Mouse (Mus musculus) WW6 (cell line): ENCODE measurements around the gene Osbpl10.

Experiments
- DNase-seq: peaks from one replicate; pipeline ENCODE4 v3.0.0-alpha.2; 2013; ENCODE audit warnings: low read depth, low spot score

Gene Osbpl10

GRCm38 (mm10) chr9:115163031-115163430, 184.7 kb downstream of the Osbpl10 start:
- peak; percentile 54 for DNase-seq

GRCm38 (mm10) chr9:115163693-115164092, 185.3 kb downstream of the Osbpl10 start:
- no peak for DNase-seq

- no peak for DNase-seq
These were observed 186.0 kb downstream of the Osbpl10 start for GRCm38 (mm10) chr9:115164351-115164750.

GRCm38 (mm10) chr9:115165996-115166395, 187.6 kb downstream of the Osbpl10 start:
- no peak for DNase-seq

- peak; percentile 52 for DNase-seq
These were observed 191.2 kb downstream of the Osbpl10 start for GRCm38 (mm10) chr9:115169591-115169990.

- DNase-seq: no peak
These were observed 193.7 kb downstream of the Osbpl10 start for GRCm38 (mm10) chr9:115172096-115172495.

GRCm38 (mm10) chr9:115179154-115179553, 200.8 kb downstream of the Osbpl10 start:
- DNase-seq: no peak

- no peak for DNase-seq
These were observed 201.6 kb downstream of the Osbpl10 start for GRCm38 (mm10) chr9:115179935-115180334.

GRCm38 (mm10) chr9:115186402-115186801, 208.0 kb downstream of the Osbpl10 start:
- DNase-seq: no peak

GRCm38 (mm10) chr9:115190376-115190942, 212.1 kb downstream of the Osbpl10 start:
- DNase-seq: no peak

GRCm38 (mm10) chr9:115192890-115193289, 214.5 kb downstream of the Osbpl10 start:
- no peak for DNase-seq

GRCm38 (mm10) chr9:115197082-115197481, 218.7 kb downstream of the Osbpl10 start:
- no peak for DNase-seq

GRCm38 (mm10) chr9:115200166-115200862, 221.9 kb downstream of the Osbpl10 start:
- no peak for DNase-seq

GRCm38 (mm10) chr9:115201264-115201663, 222.9 kb downstream of the Osbpl10 start:
- DNase-seq: no peak

GRCm38 (mm10) chr9:115203136-115203535, 224.8 kb downstream of the Osbpl10 start:
- no peak for DNase-seq

GRCm38 (mm10) chr9:115205491-115205890, 227.1 kb downstream of the Osbpl10 start:
- peak; percentile 34 for DNase-seq

- DNase-seq: no peak
These were observed 227.8 kb downstream of the Osbpl10 start for GRCm38 (mm10) chr9:115206219-115206618.

- DNase-seq: no peak
These were observed 231.4 kb downstream of the Osbpl10 start for GRCm38 (mm10) chr9:115209737-115210136.

- no peak for DNase-seq
These were observed 232.2 kb downstream of the Osbpl10 start for GRCm38 (mm10) chr9:115210535-115210934.

- DNase-seq: no peak
These were observed 235.4 kb downstream of the Osbpl10 start for GRCm38 (mm10) chr9:115213755-115214264.

GRCm38 (mm10) chr9:115214572-115215571, 236.5 kb downstream of the Osbpl10 start:
- no peak for DNase-seq
